Mouse (Mus musculus): ENCODE results near the gene Klf7.

Gene Klf7

GRCm38 (mm10) chr1:64104665-64105064, 17.4 kb downstream of the Klf7 start:
- no peak for DNase-seq

- no peak for DNase-seq
These were observed 20.8 kb downstream of the Klf7 start for GRCm38 (mm10) chr1:64101331-64101730.

GRCm38 (mm10) chr1:64098800-64099199, 23.3 kb downstream of the Klf7 start:
- no peak for DNase-seq

- DNase-seq, result peak; percentile 61 to 75
These were observed 24.3 kb downstream of the Klf7 start for GRCm38 (mm10) chr1:64097640-64098287.

GRCm38 (mm10) chr1:64093018-64093417, 29.1 kb downstream of the Klf7 start:
- DNase-seq, result peak in 1 of 2 experiments; percentile 38

- DNase-seq, result no peak
These were observed 30.5 kb downstream of the Klf7 start for GRCm38 (mm10) chr1:64091591-64091990.

- DNase-seq, result no peak
These were observed 31.5 kb downstream of the Klf7 start for GRCm38 (mm10) chr1:64090566-64090965.

GRCm38 (mm10) chr1:64089691-64090090, 32.4 kb downstream of the Klf7 start:
- no peak for DNase-seq

GRCm38 (mm10) chr1:64088604-64089320, 33.3 kb downstream of the Klf7 start:
- peak in 1 of 2 experiments; percentile 51 for DNase-seq

- DNase-seq, result peak; percentile 47 to 72
These were observed 34.2 kb downstream of the Klf7 start for GRCm38 (mm10) chr1:64087657-64088603.

GRCm38 (mm10) chr1:64085875-64086274, 36.2 kb downstream of the Klf7 start:
- no peak for DNase-seq

- DNase-seq, result no peak
These were observed 36.7 kb downstream of the Klf7 start for GRCm38 (mm10) chr1:64085361-64085760.

- no peak for DNase-seq
These were observed 37.4 kb downstream of the Klf7 start for GRCm38 (mm10) chr1:64084706-64085105.

- DNase-seq, result no peak
These were observed 40.3 kb downstream of the Klf7 start for GRCm38 (mm10) chr1:64081791-64082190.

GRCm38 (mm10) chr1:64081217-64081616, 40.9 kb downstream of the Klf7 start:
- DNase-seq, result no peak

- DNase-seq, result no peak
These were observed 41.8 kb downstream of the Klf7 start for GRCm38 (mm10) chr1:64080263-64080662.

GRCm38 (mm10) chr1:64078747-64079211, 43.3 kb downstream of the Klf7 start:
- peak in 1 of 2 experiments; percentile 45 for DNase-seq

- DNase-seq, result peak; percentile 31 to 47
These were observed 43.9 kb downstream of the Klf7 start for GRCm38 (mm10) chr1:64078011-64078746.

GRCm38 (mm10) chr1:64074051-64074450, 48.0 kb downstream of the Klf7 start:
- no peak for DNase-seq

GRCm38 (mm10) chr1:64070947-64071346, 51.1 kb downstream of the Klf7 start:
- no peak for DNase-seq

GRCm38 (mm10) chr1:64066320-64067254, 55.5 kb downstream of the Klf7 start:
- no peak for DNase-seq
